Mouse (Mus musculus): ENCODE data around the gene Sac3d1. TPM values are rescaled to one million over a fixed set of nuclear protein-coding genes. Genes with fewer than 3 reads are reported as not detected.

Gene Sac3d1
- polyA plus RNA-seq, 1 experiment from 2014 or later = 45.4 TPM

Other genes with a start within 250 kb of the Sac3d1 start
- gene Frmd8, start 243.4 kb downstream of the Sac3d1 start, polyA plus RNA-seq (2015; fragmentation: Nextera tagmentation; extraction: Ambion mirVana) = 21.7 and 26.2 TPM in 2 replicates
- gene Slc25a45, start 240.8 kb downstream of the Sac3d1 start, polyA plus RNA-seq (2015; fragmentation: Nextera tagmentation; extraction: Ambion mirVana) = 1.2 and 1.4 TPM in 2 replicates
- gene Tigd3, start 224.5 kb downstream of the Sac3d1 start, polyA plus RNA-seq (2015; fragmentation: Nextera tagmentation; extraction: Ambion mirVana) = 13.1 and 15.5 TPM in 2 replicates
- 147 and 169 TPM in 2 replicates for gene Dpf2, start 205.6 kb downstream of the Sac3d1 start, polyA plus RNA-seq (2015; fragmentation: Nextera tagmentation; extraction: Ambion mirVana)
- gene Cdc42ep2, start 193.8 kb downstream of the Sac3d1 start, polyA plus RNA-seq (2015; fragmentation: Nextera tagmentation; extraction: Ambion mirVana) = 4.2 and 4.6 TPM in 2 replicates
- gene Pola2, start 154.4 kb downstream of the Sac3d1 start, polyA plus RNA-seq (2015; fragmentation: Nextera tagmentation; extraction: Ambion mirVana) = 52.6 and 55.9 TPM in 2 replicates
- not detected in 2 replicates for gene Slc22a20, start 132.5 kb downstream of the Sac3d1 start, polyA plus RNA-seq (2015; fragmentation: Nextera tagmentation; extraction: Ambion mirVana)
- gene Capn1, start 102.8 kb downstream of the Sac3d1 start, polyA plus RNA-seq (2015; fragmentation: Nextera tagmentation; extraction: Ambion mirVana) = 1.0 and 1.1 TPM in 2 replicates
- 23.8 and 26.0 TPM in 2 replicates for gene Syvn1, start 72.1 kb downstream of the Sac3d1 start, polyA plus RNA-seq (2015; fragmentation: Nextera tagmentation; extraction: Ambion mirVana)
- gene Mrpl49, start 60.9 kb downstream of the Sac3d1 start, polyA plus RNA-seq (2015; fragmentation: Nextera tagmentation; extraction: Ambion mirVana) = 75.6 and 80.7 TPM in 2 replicates
- 677 and 758 TPM in 2 replicates for gene Fau, start 60.8 kb downstream of the Sac3d1 start, polyA plus RNA-seq (2015; fragmentation: Nextera tagmentation; extraction: Ambion mirVana)
- gene Znhit2, start 57.5 kb downstream of the Sac3d1 start, polyA plus RNA-seq (2015; fragmentation: Nextera tagmentation; extraction: Ambion mirVana) = 31.1 and 33.7 TPM in 2 replicates
- 28.3 and 30.3 TPM in 2 replicates for gene Tm7sf2, start 50.3 kb downstream of the Sac3d1 start, polyA plus RNA-seq (2015; fragmentation: Nextera tagmentation; extraction: Ambion mirVana)
- gene Vps51, start 41.4 kb downstream of the Sac3d1 start, polyA plus RNA-seq (2015; fragmentation: Nextera tagmentation; extraction: Ambion mirVana) = 70.7 and 85.7 TPM in 2 replicates
- not detected in 2 replicates for gene Tmem262, start 38.6 kb downstream of the Sac3d1 start, polyA plus RNA-seq (2015; fragmentation: Nextera tagmentation; extraction: Ambion mirVana)
- 1.9 and 3.1 TPM in 2 replicates for gene Gm28374, start 36.4 kb downstream of the Sac3d1 start, polyA plus RNA-seq (2015; fragmentation: Nextera tagmentation; extraction: Ambion mirVana)
- 71.7 and 76.6 TPM in 2 replicates for gene Zfpl1, start 33.7 kb downstream of the Sac3d1 start, polyA plus RNA-seq (2015; fragmentation: Nextera tagmentation; extraction: Ambion mirVana)
- gene Cdca5, start 33.7 kb downstream of the Sac3d1 start, polyA plus RNA-seq (2015; fragmentation: Nextera tagmentation; extraction: Ambion mirVana) = 44.6 and 45.8 TPM in 2 replicates
- gene AC131692.1, start 24.2 kb downstream of the Sac3d1 start, polyA plus RNA-seq (2015; fragmentation: Nextera tagmentation; extraction: Ambion mirVana) = 0.36 and 0.63 TPM in 2 replicates
- 0.43 and 0.87 TPM in 2 replicates for gene Naaladl1, start 12.9 kb downstream of the Sac3d1 start, polyA plus RNA-seq (2015; fragmentation: Nextera tagmentation; extraction: Ambion mirVana)
- gene Snx15, start 9.7 kb upstream of the Sac3d1 start, polyA plus RNA-seq (2015; fragmentation: Nextera tagmentation; extraction: Ambion mirVana) = 32.5 and 35.0 TPM in 2 replicates
- gene Batf2, start 22.3 kb upstream of the Sac3d1 start, polyA plus RNA-seq (2015; fragmentation: Nextera tagmentation; extraction: Ambion mirVana) = not detected in 2 replicates
- 86.1 and 87.1 TPM in 2 replicates for gene Arl2, start 22.9 kb upstream of the Sac3d1 start, polyA plus RNA-seq (2015; fragmentation: Nextera tagmentation; extraction: Ambion mirVana)
- gene Majin, start 65.7 kb upstream of the Sac3d1 start, polyA plus RNA-seq (2015; fragmentation: Nextera tagmentation; extraction: Ambion mirVana) = not detected in 2 replicates
- gene Gpha2, start 107.7 kb upstream of the Sac3d1 start, polyA plus RNA-seq (2015; fragmentation: Nextera tagmentation; extraction: Ambion mirVana) = 0.31 TPM in 1 of 2 replicates, not detected in the other
- 53.7 and 58.8 TPM in 2 replicates for gene Ppp2r5b, start 117.2 kb upstream of the Sac3d1 start, polyA plus RNA-seq (2015; fragmentation: Nextera tagmentation; extraction: Ambion mirVana)
- 8.9 and 9.7 TPM in 2 replicates for gene Atg2a, start 123.0 kb upstream of the Sac3d1 start, polyA plus RNA-seq (2015; fragmentation: Nextera tagmentation; extraction: Ambion mirVana)
- 74.3 and 75.6 TPM in 2 replicates for gene Ehd1, start 158.1 kb upstream of the Sac3d1 start, polyA plus RNA-seq (2015; fragmentation: Nextera tagmentation; extraction: Ambion mirVana)
- gene Cdc42bpg, start 187.8 kb upstream of the Sac3d1 start, polyA plus RNA-seq (2015; fragmentation: Nextera tagmentation; extraction: Ambion mirVana) = 0.22 and 0.39 TPM in 2 replicates
- gene Men1, start 216.3 kb upstream of the Sac3d1 start, polyA plus RNA-seq (2015; fragmentation: Nextera tagmentation; extraction: Ambion mirVana) = 83.8 and 92.4 TPM in 2 replicates
- 11.3 and 15.4 TPM in 2 replicates for gene Map4k2, start 222.5 kb upstream of the Sac3d1 start, polyA plus RNA-seq (2015; fragmentation: Nextera tagmentation; extraction: Ambion mirVana)
- 134 and 139 TPM in 2 replicates for gene Sf1, start 245.0 kb upstream of the Sac3d1 start, polyA plus RNA-seq (2015; fragmentation: Nextera tagmentation; extraction: Ambion mirVana)

Measured in forebrain, embryonic 13.5 days (tissue).